Mouse (Mus musculus) C2C12 (cell line): ENCODE data around the gene Hmgcll1.

Experiments
- CTCF ChIP-seq: IDR thresholded peaks from one replicate; pipeline ENCODE4 v1.5.1; 2011; ENCODE audit not compliant: control insufficient read depth, insufficient read depth, insufficient read length
- MYOD1 ChIP-seq: IDR thresholded peaks from one replicate; pipeline ENCODE4 v1.6.1; 2011; ENCODE audit warnings: low read depth; ENCODE audit not compliant: control insufficient read depth, insufficient read length

GRCm38 (mm10) chr9:76162446-76162845, 147.8 kb downstream of the Hmgcll1 start:
- TF ChIP-seq CTCF = no peak
- no peak for TF ChIP-seq MYOD1
